Mouse (Mus musculus) small intestine, adult 10 weeks (tissue): ENCODE data around the gene Snap29. TPM values are rescaled to one million over a fixed set of nuclear protein-coding genes. Genes with fewer than 3 reads are reported as not detected.

Source experiments
- polyA plus RNA-seq: library from polyadenylated mRNA; stranded (reverse); fragments of 350-450 nt; fragmentation: Illumina TruSeq; extraction: RNeasy Lipid Tissue Mini Kit (QIAGEN cat#74804); gene quantifications from one replicate; pipeline ENCODE4 v1.2.3, GENCODE M21; 2014; ENCODE audit warnings: low replicate concordance

The Snap29 gene
- 115 TPM for polyA plus RNA-seq

GRCm38 (mm10) chr16:17405736-17406443 is at the start of gene Snap29, which contains the start of gene Pi4ka:
Snap29 (plus strand) TSS chr16:17405986.
Pi4ka (minus strand) TSS chr16:17406314.

DNA sequence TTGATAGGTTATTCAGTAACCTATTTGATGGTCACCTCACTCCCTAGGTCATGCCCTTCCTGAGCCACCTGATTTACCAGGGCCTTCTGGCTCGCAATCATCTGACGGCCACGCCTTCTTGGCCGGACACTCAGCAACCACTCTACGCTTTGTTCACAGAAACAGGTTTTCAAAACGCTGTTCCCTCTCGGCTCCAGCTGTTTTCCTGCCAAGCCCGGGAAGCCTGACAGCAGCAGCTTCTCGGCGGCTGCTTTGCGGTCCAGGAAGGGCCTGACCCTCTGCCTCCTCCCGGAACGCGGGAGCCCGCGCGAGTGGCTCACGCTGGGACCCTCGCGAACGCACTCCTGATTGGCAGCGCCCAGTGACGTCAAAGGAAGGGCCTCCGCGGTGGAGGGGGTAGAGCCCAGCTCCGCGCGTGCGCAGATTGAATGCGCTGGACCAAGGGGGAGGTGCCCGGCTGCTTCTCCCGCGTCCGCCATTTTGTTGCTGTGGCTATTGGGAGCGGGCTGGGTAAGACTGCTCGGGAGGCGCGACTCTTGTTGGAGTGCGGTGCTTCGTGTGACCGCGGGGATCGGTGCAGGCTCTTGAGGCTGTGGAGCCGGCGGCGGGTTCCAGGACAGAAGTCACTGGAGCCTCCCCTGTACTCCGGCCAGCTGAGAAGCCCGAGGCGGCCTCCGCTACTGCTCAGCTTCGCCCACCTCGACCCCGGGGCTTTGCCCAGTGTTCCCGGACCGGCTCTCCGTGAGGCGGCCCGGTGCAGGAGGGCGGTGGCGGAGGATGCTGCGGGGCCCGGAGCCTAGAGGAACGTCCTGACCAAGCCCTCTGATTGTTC is 46.0 kb downstream of the Snap29 start, which contains the start of gene Crkl:
Gene Crkl (plus strand): TSS at position 447 of the 832 bp plus-strand sequence.

Other genes starting within 250 kb of the Snap29 start
- 200 TPM for gene Ube2l3, start 203.3 kb upstream of the Snap29 start, polyA plus RNA-seq
- not detected for gene Rimbp3, start 197.4 kb upstream of the Snap29 start, polyA plus RNA-seq
- 0.59 TPM for gene Hic2, start 172.4 kb upstream of the Snap29 start, polyA plus RNA-seq
- gene Tmem191c, start 129.9 kb upstream of the Snap29 start, polyA plus RNA-seq = not detected
- gene Serpind1, start 74.6 kb upstream of the Snap29 start, polyA plus RNA-seq = not detected
- 10.9 TPM for gene Pi4ka, start 328 bp downstream of the Snap29 start, polyA plus RNA-seq
- 26.2 TPM for gene Crkl, start 46.0 kb downstream of the Snap29 start, polyA plus RNA-seq
- gene Aifm3, start 83.6 kb downstream of the Snap29 start, polyA plus RNA-seq = not detected
- gene Lztr1, start 102.7 kb downstream of the Snap29 start, polyA plus RNA-seq = 7.3 TPM
- not detected for gene Thap7, start 125.2 kb downstream of the Snap29 start, polyA plus RNA-seq
- 0.45 TPM for gene Lrrc74b, start 155.3 kb downstream of the Snap29 start, polyA plus RNA-seq
- 0.22 TPM for gene P2rx6, start 155.9 kb downstream of the Snap29 start, polyA plus RNA-seq
- gene Slc7a4, start 177.2 kb downstream of the Snap29 start, polyA plus RNA-seq = 0.15 TPM
- gene Smpd4, start 213.4 kb downstream of the Snap29 start, polyA plus RNA-seq = 6.4 TPM
- not detected for gene Ccdc74a, start 240.5 kb downstream of the Snap29 start, polyA plus RNA-seq